Mouse (Mus musculus) heart, embryonic 12.5 days (tissue): Measurements from ENCODE around the gene Tenm3. TPM values are rescaled to one million over a fixed set of nuclear protein-coding genes. Genes with fewer than 3 reads are reported as not detected.

Experiments
- ATAC-seq: fragments of 200-750 bp; cut with Nextera tagmentation; 2 replicates; pipeline ENCODE4 v1.8.0; 2017; ENCODE audit warnings: moderate TSS enrichment, moderate library complexity; ENCODE audit not compliant: insufficient number of reproducible peaks, low FRiP score
- H3K27ac ChIP-seq: fragments of 300-500 bp; sonication (generic); 2 replicates; pipeline ENCODE4 v1.5.1; 2016; ENCODE audit warnings: mild to moderate bottlenecking, moderate library complexity; ENCODE audit not compliant: poor library complexity, severe bottlenecking
- H3K27me3 ChIP-seq: fragments of 300-500 bp; sonication (generic); replicated peaks from 2 replicates; pipeline ENCODE4 v1.6.1; 2016; ENCODE audit warnings: mild to moderate bottlenecking, moderate library complexity
- H3K36me3 ChIP-seq: fragments of 300-500 bp; sonication (generic); 2 replicates; pipeline ENCODE4 v1.6.1; 2016; ENCODE audit warnings: mild to moderate bottlenecking, moderate library complexity
- H3K4me1 ChIP-seq: fragments of 300-500 bp; sonication (generic); replicated peaks from 2 replicates; pipeline ENCODE4 v1.6.1; 2016; ENCODE audit warnings: mild to moderate bottlenecking
- H3K4me2 ChIP-seq: fragments of 300-500 bp; sonication (generic); 2 replicates; pipeline ENCODE4 v1.6.1; 2016; ENCODE audit warnings: mild to moderate bottlenecking, moderate library complexity
- H3K4me3 ChIP-seq: fragments of 300-500 bp; sonication (generic); 2 replicates; pipeline ENCODE4 v1.5.1; 2016; ENCODE audit warnings: mild to moderate bottlenecking
- H3K9ac ChIP-seq: fragments of 300-500 bp; sonication (generic); 2 replicates; pipeline ENCODE4 v1.6.1; 2016; ENCODE audit warnings: mild to moderate bottlenecking, moderate library complexity
- H3K9me3 ChIP-seq: fragments of 300-500 bp; sonication (generic); replicated peaks from 2 replicates; pipeline ENCODE4 v1.6.1; 2016; ENCODE audit warnings: mild to moderate bottlenecking, moderate library complexity
- WGBS: fragments of 180-500 bp; shearing (Covaris S2); methylation state at CpG from one replicate; pipeline ENCODE4 v1.1.7; 2016; 5-methylcytosine and 5-hydroxymethylcytosine counted together
- polyA plus RNA-seq: library from polyadenylated mRNA; unstranded; fragments of >200 nt; fragmentation: Nextera tagmentation; extraction: Ambion mirVana; gene quantifications from 2 replicates; pipeline ENCODE4 v1.2.1, GENCODE M21; 2016

The Tenm3 gene
- 15.2 and 16.3 TPM in 2 replicates for polyA plus RNA-seq

DNA sequence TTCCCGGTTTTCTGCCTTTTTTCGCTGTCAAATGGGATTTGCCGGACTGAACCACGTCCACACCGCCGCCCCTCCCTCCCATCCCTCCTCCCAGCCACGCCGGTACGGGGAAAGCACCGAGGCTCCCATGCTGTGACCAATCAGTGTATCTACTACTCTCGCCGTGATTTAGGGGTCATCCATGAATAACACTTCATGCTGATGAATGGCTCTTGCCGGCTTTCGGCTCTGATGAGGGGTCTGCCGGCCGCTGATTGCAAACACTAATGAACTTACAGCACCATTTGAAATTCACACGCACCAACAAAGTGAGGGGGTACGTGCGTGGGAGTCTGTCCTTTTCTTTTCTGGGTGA, at the start of gene Tenm3:
Tenm3 (minus strand) TSS at position 21 of the 355 bp plus-strand sequence.
- H3K27me3 ChIP-seq = peaks cover 46% of the 10 kb centered on the region
- H3K36me3 ChIP-seq = no peaks in the 10 kb centered on the region
- H3K4me3 ChIP-seq = peak within 1 kb of the TSS; percentile 79
- peaks cover 25% of the 10 kb centered on the region for H3K4me1 ChIP-seq
- H3K27ac ChIP-seq = peak within 1 kb of the TSS; percentile 53
- under 1% methylated on average over 19 of the region's 19 CpGs for WGBS
- peak within 1 kb of the TSS; percentile 77 for H3K9ac ChIP-seq
- H3K4me2 ChIP-seq = peak within 1 kb of the TSS; percentile 96
- no peak for ATAC-seq
- H3K9me3 ChIP-seq = no peaks in the 10 kb centered on the region

DNA sequence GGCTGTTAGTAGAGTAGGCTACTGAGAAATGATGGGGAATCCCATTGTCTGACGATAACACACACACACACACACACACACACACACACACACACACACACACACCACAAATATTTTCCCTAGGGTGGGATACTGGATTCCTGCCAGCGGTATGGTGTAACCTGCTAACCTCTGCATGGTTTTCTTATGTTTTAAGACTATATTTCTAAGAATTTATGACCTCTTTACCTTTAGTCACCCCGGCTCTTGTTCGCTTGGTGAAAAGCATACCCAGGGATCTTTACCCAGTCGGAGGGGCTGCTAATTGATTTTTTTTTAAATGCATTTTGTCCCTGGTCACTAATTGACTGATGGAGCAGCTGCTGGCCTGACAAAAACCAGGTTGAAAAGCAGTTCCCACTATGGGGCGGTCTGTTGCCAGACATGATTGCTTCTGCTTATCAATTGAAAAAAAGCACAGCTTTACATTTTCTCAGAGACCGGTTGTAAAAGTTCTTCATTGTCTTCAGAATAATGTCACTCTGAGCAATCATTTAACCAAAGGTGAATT, 46.5 kb upstream of the Tenm3 start:
- no peak overlapping the region for H3K9ac ChIP-seq
- no peak overlapping the region for H3K27ac ChIP-seq
- H3K36me3 ChIP-seq = no peaks in the 10 kb centered on the region
- ATAC-seq = no peak
- H3K9me3 ChIP-seq = no peaks in the 10 kb centered on the region
- H3K4me1 ChIP-seq = no peaks in the 10 kb centered on the region
- 54% methylated on average over 7 of the region's 7 CpGs for WGBS
- no peak overlapping the region for H3K4me3 ChIP-seq
- H3K27me3 ChIP-seq = no peaks in the 10 kb centered on the region
- no peak overlapping the region for H3K4me2 ChIP-seq

DNA sequence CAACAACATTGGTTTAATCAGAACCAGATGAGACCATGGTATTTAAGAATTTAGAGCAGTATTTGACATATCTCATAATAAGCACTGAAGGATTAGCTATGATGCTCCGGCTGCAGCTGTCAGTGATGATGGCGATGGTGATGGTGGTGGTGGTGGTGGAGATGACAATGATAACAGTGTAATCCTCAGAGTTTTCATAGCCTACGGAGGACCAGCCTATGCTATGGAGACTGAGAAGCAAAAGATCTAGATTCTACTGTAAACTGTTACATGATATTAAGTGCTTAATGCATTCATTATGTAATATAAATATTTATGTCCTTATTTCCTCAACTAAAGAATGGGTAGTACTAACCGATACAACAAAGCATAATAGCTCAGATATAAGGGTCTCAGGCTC, 40.5 kb upstream of the Tenm3 start:
- no peaks in the 10 kb centered on the region for H3K4me1 ChIP-seq
- H3K4me2 ChIP-seq = no peak overlapping the region
- H3K9ac ChIP-seq = no peak overlapping the region
- no peak overlapping the region for H3K4me3 ChIP-seq
- no peaks in the 10 kb centered on the region for H3K9me3 ChIP-seq
- 87% methylated on average over 4 of the region's 4 CpGs for WGBS
- H3K27me3 ChIP-seq = no peaks in the 10 kb centered on the region
- H3K27ac ChIP-seq = no peak overlapping the region
- H3K36me3 ChIP-seq = no peaks in the 10 kb centered on the region
- no peak for ATAC-seq

DNA sequence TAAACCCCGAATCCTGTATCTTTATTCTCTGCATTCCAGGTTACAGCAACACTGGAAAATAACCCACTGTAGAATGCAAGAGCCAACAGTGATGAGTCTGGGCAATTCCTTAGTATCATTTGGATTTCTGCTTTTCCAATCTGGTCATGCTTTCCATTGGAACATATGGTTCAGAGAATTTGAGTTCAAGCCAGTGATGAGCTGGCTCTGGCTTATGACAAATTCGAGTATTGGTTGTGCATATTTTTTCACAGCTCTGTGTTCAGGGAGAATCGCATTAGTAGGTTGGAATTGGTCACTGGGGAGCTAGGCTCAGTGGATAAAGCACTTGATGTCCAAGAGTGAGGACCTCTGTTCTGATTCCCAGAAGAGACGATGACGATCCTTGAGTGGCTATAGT, 36.8 kb upstream of the Tenm3 start:
- no peaks in the 10 kb centered on the region for H3K9me3 ChIP-seq
- WGBS = 82% methylated on average over 5 of the region's 5 CpGs
- no peak for ATAC-seq
- H3K36me3 ChIP-seq = no peaks in the 10 kb centered on the region
- no peak overlapping the region for H3K27ac ChIP-seq
- H3K4me2 ChIP-seq = no peak overlapping the region
- no peak overlapping the region for H3K9ac ChIP-seq
- no peaks in the 10 kb centered on the region for H3K4me1 ChIP-seq
- no peak overlapping the region for H3K4me3 ChIP-seq
- H3K27me3 ChIP-seq = 0 out of 2 replicates have a peak, but pooled peaks cover 4% of the 10 kb centered on the region

DNA sequence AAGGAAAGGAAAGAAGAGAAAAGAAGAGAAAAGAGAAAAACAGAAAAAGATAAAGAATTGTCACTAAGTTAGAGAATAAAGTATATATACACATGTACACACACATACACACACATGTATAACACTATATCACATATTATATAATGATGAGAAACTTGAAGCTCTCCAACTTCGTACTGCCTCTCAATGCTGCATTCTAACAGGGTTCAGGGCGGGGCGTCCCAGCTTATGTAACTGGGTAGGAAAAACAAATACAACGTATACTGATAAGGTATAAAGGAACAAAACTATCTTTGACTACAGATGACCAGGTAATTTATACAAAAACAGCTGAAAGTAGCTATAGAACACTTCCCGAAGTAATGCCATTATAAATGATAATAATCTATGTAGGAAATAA, 22.2 kb upstream of the Tenm3 start:
- no peak overlapping the region for H3K27ac ChIP-seq
- ATAC-seq = no peak
- no peak overlapping the region for H3K4me3 ChIP-seq
- H3K27me3 ChIP-seq = no peaks in the 10 kb centered on the region
- H3K4me1 ChIP-seq = no peaks in the 10 kb centered on the region
- no peaks in the 10 kb centered on the region for H3K9me3 ChIP-seq
- no peak overlapping the region for H3K9ac ChIP-seq
- H3K36me3 ChIP-seq = no peaks in the 10 kb centered on the region
- no peak overlapping the region for H3K4me2 ChIP-seq
- 82% methylated on average over 5 of the region's 5 CpGs for WGBS

DNA sequence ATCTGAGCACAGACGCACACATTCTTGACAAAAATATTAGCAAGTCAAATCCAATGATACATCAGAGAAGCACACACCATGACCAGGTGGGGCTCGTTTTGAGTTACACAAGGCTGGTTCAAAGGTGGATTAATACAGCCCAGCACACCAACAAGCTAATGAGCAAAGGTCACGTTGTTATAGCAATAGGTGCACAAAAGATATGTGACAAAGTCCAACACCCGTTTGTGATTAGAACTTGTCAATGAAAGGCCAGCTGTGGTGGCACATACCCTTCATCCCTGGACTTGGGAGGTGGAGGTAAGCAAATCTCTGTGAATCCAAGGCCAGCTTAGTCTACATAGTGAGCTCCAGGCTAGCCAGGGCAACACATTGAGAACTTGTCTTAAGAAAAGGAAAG, 21.7 kb upstream of the Tenm3 start:
- Histone ChIP-seq H3K27ac (no peak overlapping the region), H3K27me3 (no peaks in the 10 kb centered on the region), H3K36me3 (no peaks in the 10 kb centered on the region), H3K9ac (no peak overlapping the region), H3K4me2 (no peak overlapping the region), H3K9me3 (no peaks in the 10 kb centered on the region), H3K4me3 (no peak overlapping the region), H3K4me1 (no peaks in the 10 kb centered on the region)
- WGBS = 72% methylated on average over 4 of the region's 4 CpGs
- no peak for ATAC-seq

DNA sequence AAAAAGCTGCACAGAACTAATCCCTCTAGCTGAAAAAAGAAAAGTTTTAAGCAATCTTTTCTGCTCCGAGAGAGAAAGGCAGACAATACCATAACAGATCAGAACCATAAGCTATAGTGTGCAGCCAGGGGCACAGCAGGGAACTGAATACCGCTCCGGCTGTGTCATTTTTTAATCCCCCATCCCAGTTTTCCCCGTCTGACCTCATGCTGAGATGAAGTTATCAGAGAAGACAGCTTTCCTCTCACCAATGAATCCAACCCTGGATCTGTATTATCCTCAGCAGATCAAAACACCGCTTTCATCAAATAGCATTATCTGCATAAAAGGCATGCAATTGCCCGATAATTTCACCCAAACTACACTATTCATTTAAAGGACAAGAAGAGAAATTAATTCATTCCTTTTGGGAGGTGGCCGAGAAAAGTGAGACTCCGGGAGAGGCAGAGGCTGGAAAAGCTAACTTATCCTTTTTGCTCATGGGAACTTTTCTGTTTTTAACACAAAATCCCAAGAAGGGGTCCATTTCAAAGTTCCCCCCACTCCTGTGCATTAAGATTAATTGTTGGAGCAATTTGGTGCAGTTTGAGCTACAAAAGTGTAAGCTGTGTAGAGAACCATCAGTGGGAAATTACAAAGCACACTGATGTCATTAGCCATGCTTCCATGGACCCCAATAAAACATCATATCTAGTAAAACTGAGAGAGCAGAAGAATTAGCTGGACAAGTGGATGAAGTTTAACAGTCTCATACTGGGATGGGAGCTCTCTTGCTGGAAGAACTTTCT, 6.7 kb upstream of the Tenm3 start:
- H3K27me3 ChIP-seq = peaks cover 31% of the 10 kb centered on the region
- no peaks in the 10 kb centered on the region for H3K9me3 ChIP-seq
- H3K4me3 ChIP-seq = no peak overlapping the region
- 65% methylated on average over 8 of the region's 8 CpGs for WGBS
- H3K4me1 ChIP-seq = 0 out of 2 replicates have a peak, but pooled peaks cover 5% of the 10 kb centered on the region
- no peak overlapping the region for H3K27ac ChIP-seq
- no peak overlapping the region for H3K4me2 ChIP-seq
- no peak overlapping the region for H3K9ac ChIP-seq
- ATAC-seq = no peak
- H3K36me3 ChIP-seq = no peaks in the 10 kb centered on the region

DNA sequence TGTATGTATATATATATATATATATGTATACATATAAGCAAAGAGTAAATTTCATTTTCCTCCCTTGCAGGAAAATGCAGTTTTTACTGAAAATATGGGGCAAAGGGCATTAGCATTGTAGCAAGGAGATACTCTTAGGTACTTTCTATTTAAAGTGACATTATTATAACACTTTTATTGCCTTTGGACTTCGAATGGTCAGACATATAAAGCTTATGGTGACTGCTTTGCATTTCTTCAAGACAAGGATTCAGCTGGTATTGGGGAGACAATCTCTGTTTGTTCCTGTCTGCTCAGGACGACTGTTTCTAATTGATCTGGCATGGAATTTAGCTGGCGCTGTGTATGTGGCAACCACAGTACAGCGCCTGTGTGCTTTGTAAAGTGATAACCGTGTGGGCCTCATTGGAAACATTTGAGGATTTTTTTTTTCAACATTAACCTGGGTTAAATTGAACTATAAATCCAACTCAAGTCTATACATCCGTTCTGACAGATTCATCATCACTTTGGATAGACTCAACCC, 5.4 kb upstream of the Tenm3 start:
- no peak overlapping the region for H3K27ac ChIP-seq

DNA sequence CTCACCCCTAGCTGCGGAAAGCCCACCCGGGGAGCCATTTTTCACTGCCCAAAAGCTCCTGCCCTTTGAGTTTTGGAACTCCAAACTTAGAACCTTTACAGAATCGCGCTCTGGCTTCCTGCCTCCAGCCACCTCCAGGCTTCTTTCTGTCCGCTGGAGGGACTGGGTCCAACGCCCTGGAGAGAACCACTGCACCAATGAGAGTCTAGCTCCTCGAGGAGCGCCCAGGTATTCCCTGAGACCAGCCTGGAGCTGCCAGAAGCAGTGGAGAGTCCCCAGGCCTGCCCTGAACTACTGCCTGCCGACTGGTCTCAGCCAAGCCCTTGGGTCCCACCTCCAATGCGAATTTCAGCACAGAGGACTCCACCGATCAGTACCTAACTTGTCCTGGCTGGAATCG, 1.2 kb upstream of the Tenm3 start:
- Histone ChIP-seq H3K36me3 (no peaks in the 10 kb centered on the region), H3K4me1 (peaks cover 25% of the 10 kb centered on the region), H3K4me2 (peak overlapping the region; percentile 96), H3K27ac (no peak overlapping the region), H3K4me3 (peak overlapping the region; percentile 79), H3K9ac (peak overlapping the region; percentile 48; the same call in 1 of the 2 replicates), H3K9me3 (no peaks in the 10 kb centered on the region), H3K27me3 (peaks cover 46% of the 10 kb centered on the region)
- no peak for ATAC-seq
- 6% methylated on average over 12 of the region's 12 CpGs for WGBS

More for the DNA sequence above, 5.4 kb upstream of the Tenm3 start:
- Histone ChIP-seq H3K9ac (no peak overlapping the region), H3K36me3 (no peaks in the 10 kb centered on the region), H3K4me1 (peaks cover 16% of the 10 kb centered on the region), H3K27me3 (peaks cover 44% of the 10 kb centered on the region), H3K4me2 (no peak overlapping the region), H3K9me3 (no peaks in the 10 kb centered on the region), H3K4me3 (no peak overlapping the region)
- WGBS = 76% methylated on average over 6 of the region's 6 CpGs
- ATAC-seq = no peak

DNA sequence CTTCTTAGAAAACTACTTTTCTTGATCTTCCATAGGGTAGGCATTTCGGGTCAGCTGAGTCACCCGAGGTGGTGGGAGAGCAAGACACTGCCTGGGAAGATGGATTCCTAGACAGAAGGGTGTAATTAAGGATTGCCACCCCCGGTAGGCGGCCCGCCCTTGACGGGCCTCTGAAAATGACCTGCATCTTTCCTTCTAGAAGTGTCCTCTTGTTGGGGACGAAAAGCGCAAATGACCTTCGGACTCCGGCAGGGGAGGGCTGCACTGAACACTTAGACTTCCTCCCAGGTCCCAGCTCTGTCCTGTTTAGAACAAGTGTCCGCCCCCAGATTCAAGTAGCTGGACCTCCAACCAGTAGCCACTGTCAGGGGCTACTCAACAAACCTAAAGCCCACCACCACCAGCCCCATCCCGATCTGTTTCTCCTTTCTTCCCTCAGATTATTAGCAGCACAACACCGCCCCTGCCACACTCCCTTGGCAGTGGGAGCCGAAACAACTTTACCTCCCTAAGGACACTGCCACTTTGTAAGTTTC, 687 bp upstream of the Tenm3 start:
- WGBS = 1% methylated on average over 14 of the region's 14 CpGs
- no peak for ATAC-seq
- Histone ChIP-seq H3K9me3 (no peaks in the 10 kb centered on the region), H3K4me3 (peak overlapping the region; percentile 79), H3K9ac (0 out of 2 replicates have a peak overlapping the region, but pooled peaks have one; percentile 48), H3K27ac (no peak overlapping the region), H3K4me1 (peaks cover 25% of the 10 kb centered on the region), H3K36me3 (no peaks in the 10 kb centered on the region), H3K4me2 (peak overlapping the region; percentile 96), H3K27me3 (peaks cover 46% of the 10 kb centered on the region)
